Mouse (Mus musculus): ENCODE data around the gene Optc. TPM values are rescaled to one million over a fixed set of nuclear protein-coding genes. Genes with fewer than 3 reads are reported as not detected.
A peak's percentile ranks its signal among the peaks of the same experiment; 100 is the strongest.

Gene Optc
- polyA plus RNA-seq, 1 experiment from 2014 or later: 1.9 TPM

GRCm38 (mm10) chr1:133889949-133890598 is 17.7 kb downstream of the Optc start:
- Histone ChIP-seq H3K9me3 (ENCODE audit: control insufficient read depth, low read length) (no peaks in the 10 kb centered on the region), H3K9ac (ENCODE audit: low read length) (peak overlapping the region; percentile 44), H3K4me1 (ENCODE audit: control insufficient read depth, insufficient read depth, low read length) (peaks cover 36% of the 10 kb centered on the region), H3K4me3 (ENCODE audit: low read depth, low read length) (peak overlapping the region; percentile 9; the same call in 1 of the 2 replicates), H3K27me3 (ENCODE audit: control insufficient read depth, insufficient read depth, low read length) (no peaks in the 10 kb centered on the region; the same call in 1 of the 2 replicates), H3K4me2 (peak overlapping the region; percentile 43), H3K36me3 (ENCODE audit: control insufficient read depth, insufficient read depth, low read length) (no peaks in the 10 kb centered on the region), H3K27ac (ENCODE audit: low read depth, low read length) (no peak overlapping the region)
- DNase-seq (ENCODE audit: low spot score, missing footprints) (peak; percentile 94), ATAC-seq (ENCODE audit: low FRiP score) (no peak; the same call in 1 of the 2 replicates)
- WGBS: 15% methylated on average over 20 of the region's 20 CpGs

- no peaks in the 10 kb centered on the region for H3K27me3 ChIP-seq (ENCODE audit: control insufficient read depth, insufficient read depth, low read length)
- H3K9ac ChIP-seq (ENCODE audit: low read length): no peak overlapping the region
- WGBS: 73% methylated on average over 5 of the region's 5 CpGs
- no peak for ATAC-seq (ENCODE audit: low FRiP score)
- H3K4me2 ChIP-seq: no peak overlapping the region
- H3K4me3 ChIP-seq (ENCODE audit: low read depth, low read length): no peak overlapping the region
- H3K4me1 ChIP-seq (ENCODE audit: control insufficient read depth, insufficient read depth, low read length): peaks cover 30% of the 10 kb centered on the region
- H3K27ac ChIP-seq (ENCODE audit: low read depth, low read length): no peak overlapping the region
- H3K9me3 ChIP-seq (ENCODE audit: control insufficient read depth, low read length): no peaks in the 10 kb centered on the region
- DNase-seq (ENCODE audit: low spot score, missing footprints): no peak
- no peaks in the 10 kb centered on the region for H3K36me3 ChIP-seq (ENCODE audit: control insufficient read depth, insufficient read depth, low read length)
Observed at GRCm38 (mm10) chr1:133887538-133888250, 20.1 kb downstream of the Optc start.

GRCm38 (mm10) chr1:133887044-133887443 is 20.8 kb downstream of the Optc start:
- ATAC-seq (ENCODE audit: low FRiP score) (peak; percentile 34; the same call in 1 of the 2 replicates), DNase-seq (ENCODE audit: low spot score, missing footprints) (no peak)
- Histone ChIP-seq H3K27ac (ENCODE audit: low read depth, low read length) (no peak overlapping the region), H3K4me1 (ENCODE audit: control insufficient read depth, insufficient read depth, low read length) (peaks cover 30% of the 10 kb centered on the region), H3K4me2 (0 out of 2 replicates have a peak overlapping the region, but pooled peaks have one; percentile 3), H3K27me3 (ENCODE audit: control insufficient read depth, insufficient read depth, low read length) (no peaks in the 10 kb centered on the region), H3K9me3 (ENCODE audit: control insufficient read depth, low read length) (no peaks in the 10 kb centered on the region), H3K4me3 (ENCODE audit: low read depth, low read length) (no peak overlapping the region), H3K9ac (ENCODE audit: low read length) (no peak overlapping the region), H3K36me3 (ENCODE audit: control insufficient read depth, insufficient read depth, low read length) (no peaks in the 10 kb centered on the region)
- 9% methylated on average over 8 of the region's 8 CpGs for WGBS

GRCm38 (mm10) chr1:133886431-133886830 is 21.4 kb downstream of the Optc start:
- DNase-seq (ENCODE audit: low spot score, missing footprints) (no peak), ATAC-seq (ENCODE audit: low FRiP score) (no peak)
- Histone ChIP-seq H3K4me2 (0 out of 2 replicates have a peak overlapping the region, but pooled peaks have one; percentile 3), H3K27ac (ENCODE audit: low read depth, low read length) (no peak overlapping the region), H3K4me1 (ENCODE audit: control insufficient read depth, insufficient read depth, low read length) (peaks cover 27% of the 10 kb centered on the region), H3K9ac (ENCODE audit: low read length) (no peak overlapping the region), H3K9me3 (ENCODE audit: control insufficient read depth, low read length) (no peaks in the 10 kb centered on the region), H3K27me3 (ENCODE audit: control insufficient read depth, insufficient read depth, low read length) (no peaks in the 10 kb centered on the region), H3K36me3 (ENCODE audit: control insufficient read depth, insufficient read depth, low read length) (no peaks in the 10 kb centered on the region), H3K4me3 (ENCODE audit: low read depth, low read length) (no peak overlapping the region)
- 26% methylated on average over 6 of the region's 6 CpGs for WGBS

GRCm38 (mm10) chr1:133885811-133886210 is 22.0 kb downstream of the Optc start:
- no peak overlapping the region for H3K4me3 ChIP-seq (ENCODE audit: low read depth, low read length)
- H3K27ac ChIP-seq (ENCODE audit: low read depth, low read length): no peak overlapping the region
- H3K9me3 ChIP-seq (ENCODE audit: control insufficient read depth, low read length): no peaks in the 10 kb centered on the region
- ATAC-seq (ENCODE audit: low FRiP score) (no peak), DNase-seq (ENCODE audit: low spot score, missing footprints) (no peak)
- H3K27me3 ChIP-seq (ENCODE audit: control insufficient read depth, insufficient read depth, low read length): no peaks in the 10 kb centered on the region
- no peak overlapping the region for H3K9ac ChIP-seq (ENCODE audit: low read length)
- no peak overlapping the region for H3K4me2 ChIP-seq
- peaks cover 25% of the 10 kb centered on the region for H3K4me1 ChIP-seq (ENCODE audit: control insufficient read depth, insufficient read depth, low read length)
- 96% methylated on average over 7 of the region's 7 CpGs for WGBS
- no peaks in the 10 kb centered on the region for H3K36me3 ChIP-seq (ENCODE audit: control insufficient read depth, insufficient read depth, low read length)

GRCm38 (mm10) chr1:133884746-133885145 is 23.1 kb downstream of the Optc start:
- no peak overlapping the region for H3K4me2 ChIP-seq
- DNase-seq (ENCODE audit: low spot score, missing footprints): no peak
- H3K27ac ChIP-seq (ENCODE audit: low read depth, low read length): no peak overlapping the region
- H3K27me3 ChIP-seq (ENCODE audit: control insufficient read depth, insufficient read depth, low read length): no peaks in the 10 kb centered on the region
- H3K9ac ChIP-seq (ENCODE audit: low read length): no peak overlapping the region
- peaks cover 19% of the 10 kb centered on the region for H3K4me1 ChIP-seq (ENCODE audit: control insufficient read depth, insufficient read depth, low read length)
- ATAC-seq (ENCODE audit: low FRiP score): no peak
- no peak overlapping the region for H3K4me3 ChIP-seq (ENCODE audit: low read depth, low read length)
- H3K36me3 ChIP-seq (ENCODE audit: control insufficient read depth, insufficient read depth, low read length): no peaks in the 10 kb centered on the region
- no peaks in the 10 kb centered on the region for H3K9me3 ChIP-seq (ENCODE audit: control insufficient read depth, low read length)
- WGBS: 81% methylated on average over 9 of the region's 9 CpGs

- H3K4me3 ChIP-seq (ENCODE audit: low read depth, low read length): no peak overlapping the region
- H3K4me1 ChIP-seq (ENCODE audit: control insufficient read depth, insufficient read depth, low read length): peaks cover 16% of the 10 kb centered on the region
- H3K36me3 ChIP-seq (ENCODE audit: control insufficient read depth, insufficient read depth, low read length): no peaks in the 10 kb centered on the region
- ATAC-seq (ENCODE audit: low FRiP score): no peak
- no peaks in the 10 kb centered on the region for H3K27me3 ChIP-seq (ENCODE audit: control insufficient read depth, insufficient read depth, low read length)
- H3K9ac ChIP-seq (ENCODE audit: low read length): no peak overlapping the region
- H3K4me2 ChIP-seq: no peak overlapping the region
- 81% methylated on average over 6 of the region's 6 CpGs for WGBS
- H3K27ac ChIP-seq (ENCODE audit: low read depth, low read length): no peak overlapping the region
- DNase-seq (ENCODE audit: low spot score, missing footprints): no peak
- no peaks in the 10 kb centered on the region for H3K9me3 ChIP-seq (ENCODE audit: control insufficient read depth, low read length)
Observed at GRCm38 (mm10) chr1:133884090-133884489, 23.7 kb downstream of the Optc start.

GRCm38 (mm10) chr1:133882283-133883217 is 25.2 kb downstream of the Optc start:
- DNase-seq (ENCODE audit: low spot score, missing footprints): no peak
- H3K27me3 ChIP-seq (ENCODE audit: control insufficient read depth, insufficient read depth, low read length): no peaks in the 10 kb centered on the region
- no peak overlapping the region for H3K27ac ChIP-seq (ENCODE audit: low read depth, low read length)
- WGBS: 51% methylated on average over 11 of the region's 11 CpGs
- ATAC-seq (ENCODE audit: low FRiP score): no peak
- H3K36me3 ChIP-seq (ENCODE audit: control insufficient read depth, insufficient read depth, low read length): no peaks in the 10 kb centered on the region
- H3K9ac ChIP-seq (ENCODE audit: low read length): no peak overlapping the region
- no peaks in the 10 kb centered on the region for H3K9me3 ChIP-seq (ENCODE audit: control insufficient read depth, low read length)
- H3K4me2 ChIP-seq: no peak overlapping the region
- no peak overlapping the region for H3K4me3 ChIP-seq (ENCODE audit: low read depth, low read length)
- peaks cover 14% of the 10 kb centered on the region for H3K4me1 ChIP-seq (ENCODE audit: control insufficient read depth, insufficient read depth, low read length)

Data from midbrain, embryonic 11.5 days (tissue).